Mouse (Mus musculus) stomach, postnatal 0 days (tissue): ENCODE results near the gene Ppp2r5e.

ENCODE experiments used
- CTCF ChIP-seq: IDR thresholded peaks from 2 replicates; pipeline ENCODE4 v1.5.1; 2016; ENCODE audit warnings: antibody characterized with exemption, low read depth, mild to moderate bottlenecking, moderate library complexity
- EP300 ChIP-seq: optimal IDR thresholded peaks from 2 replicates; pipeline ENCODE3; 2016; ENCODE audit warnings: antibody characterized with exemption

- TF ChIP-seq CTCF (peak; percentile 42), EP300 (no peak)
Measured at GRCm38 (mm10) chr12:75562996-75563618, 32.9 kb downstream of the Ppp2r5e start.
